Mouse (Mus musculus) lung, postnatal 0 days (tissue): ENCODE measurements around the gene Fzd2.

ENCODE experiments used
- CTCF ChIP-seq: IDR thresholded peaks from 2 replicates; pipeline ENCODE4 v1.5.1; 2016; ENCODE audit warnings: antibody characterized with exemption, mild to moderate bottlenecking
- EP300 ChIP-seq: IDR thresholded peaks from 2 replicates; pipeline ENCODE4 v1.6.1; 2016; ENCODE audit warnings: antibody characterized with exemption, mild to moderate bottlenecking, control low read depth

DNA sequence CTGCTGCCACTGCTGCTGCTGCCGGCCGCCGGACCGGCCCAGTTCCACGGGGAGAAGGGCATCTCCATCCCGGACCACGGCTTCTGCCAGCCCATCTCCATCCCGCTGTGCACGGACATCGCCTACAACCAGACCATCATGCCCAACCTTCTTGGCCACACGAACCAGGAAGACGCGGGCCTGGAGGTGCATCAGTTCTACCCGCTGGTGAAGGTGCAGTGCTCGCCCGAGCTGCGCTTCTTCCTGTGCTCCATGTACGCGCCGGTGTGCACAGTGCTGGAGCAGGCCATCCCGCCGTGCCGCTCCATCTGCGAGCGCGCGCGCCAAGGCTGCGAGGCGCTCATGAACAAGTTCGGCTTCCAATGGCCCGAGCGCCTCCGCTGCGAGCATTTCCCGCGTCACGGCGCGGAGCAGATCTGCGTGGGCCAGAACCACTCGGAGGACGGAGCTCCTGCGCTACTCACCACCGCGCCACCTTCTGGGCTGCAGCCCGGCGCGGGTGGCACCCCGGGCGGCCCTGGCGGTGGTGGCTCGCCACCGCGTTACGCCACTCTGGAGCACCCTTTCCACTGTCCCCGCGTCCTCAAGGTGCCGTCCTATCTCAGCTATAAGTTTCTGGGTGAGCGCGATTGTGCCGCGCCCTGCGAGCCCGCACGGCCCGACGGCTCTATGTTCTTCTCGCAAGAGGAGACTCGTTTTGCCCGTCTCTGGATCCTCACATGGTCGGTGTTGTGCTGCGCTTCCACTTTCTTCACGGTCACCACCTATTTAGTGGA lies 769 bp downstream of the Fzd2 start:
- TF ChIP-seq CTCF (peak; percentile 57), EP300 (no peak)
